Mouse (Mus musculus) kidney, postnatal 25 days (tissue): ENCODE measurements around the gene Sesn3.
A peak's percentile ranks its signal among the peaks of the same experiment; 100 is the strongest.
"Not testable (repeated sequence)": the region's sequence is repeated elsewhere in the genome, so short reads cannot be mapped to it uniquely, and the experiment has no call there.

ENCODE experiments used
- DNase-seq, 2 experiments: peaks; one replicate each; pipeline ENCODE4 v3.0.0; 2021; ENCODE audit warnings: mixed read lengths in 2 of 2

The Sesn3 gene

GRCm38 (mm10) chr9:14274986-14275720 lies at the start of gene Sesn3:
Gene Sesn3, plus strand, starts transcription at chr9:14275067.
- DNase-seq = peak; percentile 79 to 90

GRCm38 (mm10) chr9:14227086-14227485 lies 47.8 kb upstream of the Sesn3 start:
- DNase-seq = not testable (repeated sequence)

- DNase-seq = peak; percentile 24 to 65
Measured at GRCm38 (mm10) chr9:14233702-14234373, 41.0 kb upstream of the Sesn3 start.

GRCm38 (mm10) chr9:14235286-14235685 lies 39.6 kb upstream of the Sesn3 start:
- no peak for DNase-seq

- DNase-seq = not testable (repeated sequence)
Measured at GRCm38 (mm10) chr9:14241003-14241402, 33.9 kb upstream of the Sesn3 start.

- DNase-seq = no peak
Measured at GRCm38 (mm10) chr9:14242308-14242707, 32.6 kb upstream of the Sesn3 start.

GRCm38 (mm10) chr9:14244528-14244927 lies 30.3 kb upstream of the Sesn3 start:
- no peak for DNase-seq

- no peak for DNase-seq
Measured at GRCm38 (mm10) chr9:14245013-14245586, 29.8 kb upstream of the Sesn3 start.

- peak; percentile 63 to 73 for DNase-seq
Measured at GRCm38 (mm10) chr9:14246016-14246799, 28.7 kb upstream of the Sesn3 start.

GRCm38 (mm10) chr9:14247480-14248208 lies 27.2 kb upstream of the Sesn3 start:
- no peak for DNase-seq

- DNase-seq = no peak
Measured at GRCm38 (mm10) chr9:14248209-14248596, 26.7 kb upstream of the Sesn3 start.

- DNase-seq = peak in 1 of 2 experiments; percentile 10
Measured at GRCm38 (mm10) chr9:14261150-14261549, 13.7 kb upstream of the Sesn3 start.

- DNase-seq = no peak
Measured at GRCm38 (mm10) chr9:14262568-14262972, 12.3 kb upstream of the Sesn3 start.

GRCm38 (mm10) chr9:14266470-14266869 lies 8.4 kb upstream of the Sesn3 start:
- DNase-seq = no peak

- DNase-seq = no peak
Measured at GRCm38 (mm10) chr9:14268578-14268977, 6.3 kb upstream of the Sesn3 start.

GRCm38 (mm10) chr9:14272921-14273320 lies 1.9 kb upstream of the Sesn3 start:
- DNase-seq = no peak

- DNase-seq = no peak
Measured at GRCm38 (mm10) chr9:14274586-14274985, 281 bp upstream of the Sesn3 start.

GRCm38 (mm10) chr9:14275792-14276480 lies 1.1 kb downstream of the Sesn3 start:
- peak; percentile 98 to 100 for DNase-seq

GRCm38 (mm10) chr9:14276481-14277287 lies 1.8 kb downstream of the Sesn3 start:
- peak; percentile 33 to 40 for DNase-seq

GRCm38 (mm10) chr9:14277365-14277991 lies 2.6 kb downstream of the Sesn3 start:
- DNase-seq = peak in 1 of 2 experiments; percentile 10
